Mouse (Mus musculus) limb, embryonic 13.5 days (tissue): ENCODE results near the gene Prmt1. TPM values are rescaled to one million over a fixed set of nuclear protein-coding genes. Genes with fewer than 3 reads are reported as not detected.

Source experiments
- ATAC-seq: fragments of 200-750 bp; cut with Nextera tagmentation; 2 replicates; pipeline ENCODE4 v1.8.0; 2017; ENCODE audit warnings: low read depth, moderate number of reproducible peaks, moderate TSS enrichment; ENCODE audit not compliant: low FRiP score
- H3K27ac ChIP-seq: fragments of 300-500 bp; sonication (generic); 2 replicates; pipeline ENCODE4 v1.5.1; 2015; ENCODE audit warnings: inconsistent platforms, mild to moderate bottlenecking, moderate library complexity
- H3K27me3 ChIP-seq: fragments of 300-500 bp; sonication (generic); 2 replicates; pipeline ENCODE4 v1.6.1; 2015; ENCODE audit warnings: mild to moderate bottlenecking, inconsistent platforms
- H3K36me3 ChIP-seq: fragments of 300-500 bp; sonication (generic); 2 replicates; pipeline ENCODE4 v1.6.1; 2015; ENCODE audit warnings: inconsistent platforms, mild to moderate bottlenecking, moderate library complexity
- H3K4me1 ChIP-seq: fragments of 300-500 bp; sonication (generic); 2 replicates; pipeline ENCODE4 v1.6.1; 2015; ENCODE audit warnings: inconsistent platforms
- H3K4me2 ChIP-seq: fragments of 300-500 bp; sonication (generic); replicated peaks from 2 replicates; pipeline ENCODE4 v1.6.1; 2015; ENCODE audit warnings: inconsistent platforms, mild to moderate bottlenecking, moderate library complexity
- H3K4me3 ChIP-seq: fragments of 300-500 bp; sonication (generic); 2 replicates; pipeline ENCODE4 v1.5.1; 2015; ENCODE audit warnings: moderate library complexity, mild to moderate bottlenecking, inconsistent platforms
- H3K9ac ChIP-seq: fragments of 300-500 bp; sonication (generic); 2 replicates; pipeline ENCODE4 v1.6.1; 2015; ENCODE audit warnings: mild to moderate bottlenecking, inconsistent platforms
- H3K9me3 ChIP-seq: fragments of 300-500 bp; sonication (generic); 2 replicates; pipeline ENCODE4 v1.6.1; 2016; ENCODE audit warnings: inconsistent platforms
- WGBS: fragments of 180-500 bp; shearing (Covaris S2); methylation state at CpG from one replicate; pipeline ENCODE4 v1.1.7; 2015; 5-methylcytosine and 5-hydroxymethylcytosine counted together
- polyA plus RNA-seq: library from polyadenylated mRNA; unstranded; fragments of >200 nt; fragmentation: Nextera tagmentation; extraction: Ambion mirVana; gene quantifications from 2 replicates; pipeline ENCODE4 v1.2.1, GENCODE M21; 2015

The Prmt1 gene
- polyA plus RNA-seq, 1 experiment from 2014 or later: 670 TPM

GRCm38 (mm10) chr7:45020225-45020624 is 33.9 kb upstream of the Prmt1 start:
- H3K9ac ChIP-seq: 0 out of 2 replicates have a peak overlapping the region, but pooled peaks have one; percentile 39
- no peaks in the 10 kb centered on the region for H3K36me3 ChIP-seq
- 0 out of 2 replicates have a peak, but pooled peaks cover 6% of the 10 kb centered on the region for H3K27me3 ChIP-seq
- no peak overlapping the region for H3K4me3 ChIP-seq
- no peak for ATAC-seq
- no peak overlapping the region for H3K27ac ChIP-seq
- peaks cover 19% of the 10 kb centered on the region for H3K4me1 ChIP-seq
- no peak overlapping the region for H3K4me2 ChIP-seq
- 61% methylated on average over 9 of the region's 9 CpGs for WGBS
- H3K9me3 ChIP-seq: no peaks in the 10 kb centered on the region

GRCm38 (mm10) chr7:45019031-45019571 is 32.7 kb upstream of the Prmt1 start:
- 0 out of 2 replicates have a peak overlapping the region, but pooled peaks have one; percentile 28 for H3K27ac ChIP-seq
- H3K9ac ChIP-seq: no peak overlapping the region
- 0 out of 2 replicates have a peak, but pooled peaks cover 6% of the 10 kb centered on the region for H3K27me3 ChIP-seq
- WGBS: 35% methylated on average over 8 of the region's 8 CpGs
- peak overlapping the region; percentile 93; the same call in 1 of the 2 replicates for H3K4me3 ChIP-seq
- peaks cover under 1% of the 10 kb centered on the region; the same call in 1 of the 2 replicates for H3K36me3 ChIP-seq
- H3K9me3 ChIP-seq: no peaks in the 10 kb centered on the region
- ATAC-seq: no peak
- peaks cover 30% of the 10 kb centered on the region for H3K4me1 ChIP-seq
- H3K4me2 ChIP-seq: peak overlapping the region; percentile 81

DNA sequence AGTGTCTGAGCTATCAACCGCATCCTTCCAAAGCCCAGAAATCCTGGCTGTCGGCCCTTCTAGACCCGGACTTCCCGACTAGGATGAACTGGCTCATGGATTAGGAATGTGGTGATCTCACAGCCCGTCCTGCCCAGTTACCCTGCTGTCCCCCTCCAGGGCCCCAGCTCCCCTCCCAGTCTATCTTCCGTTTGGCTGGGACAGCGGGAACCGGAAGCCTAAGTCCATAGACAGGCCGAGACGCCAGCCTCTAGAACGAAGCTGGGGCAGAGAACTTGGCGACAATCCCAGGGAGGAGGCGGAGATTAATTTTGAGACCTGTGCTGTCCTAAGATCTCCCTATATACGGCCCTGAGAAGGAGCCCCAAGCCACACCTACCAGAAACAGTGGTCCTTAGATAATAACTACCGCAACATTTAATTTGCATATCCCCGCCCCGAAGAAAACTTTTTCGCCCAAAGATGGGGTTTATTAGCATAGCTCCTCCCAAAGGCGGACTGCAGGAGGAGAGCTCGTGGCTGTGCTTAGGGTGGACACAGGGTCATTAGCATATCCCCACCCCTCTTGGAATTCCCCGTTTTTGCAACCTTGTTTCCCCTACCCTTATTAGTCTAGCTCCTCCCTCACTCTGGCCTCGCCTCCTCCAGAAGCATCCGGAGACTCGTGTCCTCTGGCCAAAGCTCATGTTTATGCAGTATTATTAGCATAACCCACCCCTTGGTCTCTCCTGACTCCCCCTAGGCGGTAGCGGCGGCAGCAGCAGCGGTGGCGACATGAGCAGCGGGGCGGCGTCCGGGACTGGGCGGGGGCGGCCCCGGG is 31.1 kb upstream of the Prmt1 start, which contains the start of gene Rras:
Gene Rras (plus strand): TSS at position 720 of the 820 bp plus-strand sequence.
- Histone ChIP-seq H3K9me3 (no peaks in the 10 kb centered on the region), H3K9ac (peak within 1 kb of the TSS; percentile 72), H3K27me3 (0 out of 2 replicates have a peak, but pooled peaks cover 6% of the 10 kb centered on the region), H3K4me1 (peaks cover 34% of the 10 kb centered on the region), H3K4me2 (peak within 1 kb of the TSS; percentile 81), H3K27ac (peak within 1 kb of the TSS; percentile 96), H3K36me3 (peaks cover 17% of the 10 kb centered on the region), H3K4me3 (peak within 1 kb of the TSS; percentile 93)
- peak; percentile 91 for ATAC-seq
- under 1% methylated on average over 36 of the region's 36 CpGs for WGBS

DNA sequence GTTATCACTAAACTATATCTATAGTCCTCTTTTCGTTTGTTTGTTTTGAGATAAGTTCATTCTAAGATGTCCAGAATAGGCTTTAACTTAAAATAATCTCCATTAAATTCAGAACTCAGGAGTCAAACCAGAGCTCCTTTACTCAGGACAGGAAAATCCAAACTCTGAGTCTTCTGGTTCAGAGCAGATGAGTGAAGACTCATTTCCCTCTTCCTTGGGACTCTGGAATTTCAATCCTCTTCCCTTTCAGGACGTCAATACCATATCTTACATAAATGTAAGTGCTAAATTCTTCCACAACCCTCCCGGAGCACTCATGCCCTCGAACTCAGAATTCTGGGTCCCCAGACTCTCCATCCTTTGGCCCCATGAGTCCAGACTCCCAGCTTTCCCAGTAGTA is 30.4 kb upstream of the Prmt1 start:
- 3% methylated on average over 4 of the region's 4 CpGs for WGBS
- peaks cover 24% of the 10 kb centered on the region for H3K36me3 ChIP-seq
- 0 out of 2 replicates have a peak, but pooled peaks cover 6% of the 10 kb centered on the region for H3K27me3 ChIP-seq
- H3K9ac ChIP-seq: peak overlapping the region; percentile 61
- peak overlapping the region; percentile 81 for H3K4me2 ChIP-seq
- peaks cover 34% of the 10 kb centered on the region for H3K4me1 ChIP-seq
- H3K4me3 ChIP-seq: peak overlapping the region; percentile 93
- no peaks in the 10 kb centered on the region for H3K9me3 ChIP-seq
- ATAC-seq: no peak
- H3K27ac ChIP-seq: peak overlapping the region; percentile 96

- Histone ChIP-seq H3K27ac (peak within 1 kb of the TSS; percentile 96), H3K27me3 (0 out of 2 replicates have a peak, but pooled peaks cover 5% of the 10 kb centered on the region), H3K4me3 (peak within 1 kb of the TSS; percentile 93), H3K36me3 (peaks cover 31% of the 10 kb centered on the region), H3K9me3 (no peaks in the 10 kb centered on the region), H3K9ac (peak within 1 kb of the TSS; percentile 98), H3K4me2 (peak within 1 kb of the TSS; percentile 81), H3K4me1 (peaks cover 34% of the 10 kb centered on the region)
- ATAC-seq: peak; percentile 89
- under 1% methylated on average over 62 of the region's 69 CpGs for WGBS
These were observed 29.7 kb upstream of the Prmt1 start, which contains the start of gene Scaf1 for GRCm38 (mm10) chr7:45015957-45016612. Gene Scaf1, minus strand, starts transcription at chr7:45016363.

DNA sequence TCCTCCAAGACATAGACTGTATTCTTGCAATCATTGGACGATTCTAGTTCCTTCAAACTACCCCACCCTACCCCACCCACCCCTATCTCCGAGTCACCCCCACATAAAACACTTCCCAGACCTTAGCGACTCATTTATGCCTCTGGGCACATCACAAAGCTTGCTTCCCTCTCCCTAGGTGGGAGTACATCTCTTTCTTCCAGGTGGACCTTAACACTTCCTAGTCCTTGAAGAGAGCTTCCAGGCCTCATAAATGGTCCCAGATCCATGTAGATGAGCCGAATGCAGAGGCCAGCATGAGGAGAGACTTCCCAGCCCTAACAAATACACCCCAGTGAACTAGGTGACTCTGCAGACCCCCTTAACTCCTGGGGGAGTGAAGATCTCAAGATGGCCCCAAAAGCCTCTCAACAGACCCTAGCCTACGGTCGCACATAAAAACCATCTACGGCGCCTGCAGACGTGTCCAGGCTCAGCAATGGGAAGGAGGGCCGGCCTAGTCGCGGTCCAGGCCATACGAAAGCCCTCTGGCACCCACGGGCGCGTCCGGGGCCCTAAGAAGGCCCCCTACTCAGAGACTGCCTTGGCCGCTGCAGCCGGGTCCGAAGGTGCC is 29.1 kb upstream of the Prmt1 start:
- Histone ChIP-seq H3K27ac (peak overlapping the region; percentile 79), H3K27me3 (0 out of 2 replicates have a peak, but pooled peaks cover 2% of the 10 kb centered on the region), H3K4me3 (peak overlapping the region; percentile 93), H3K4me2 (peak overlapping the region; percentile 81), H3K36me3 (peaks cover 36% of the 10 kb centered on the region), H3K4me1 (peaks cover 34% of the 10 kb centered on the region), H3K9me3 (no peaks in the 10 kb centered on the region), H3K9ac (peak overlapping the region; percentile 98)
- WGBS: under 1% methylated on average over 20 of the region's 20 CpGs
- no peak for ATAC-seq

- 98% methylated on average over 3 of the region's 3 CpGs for WGBS
- Histone ChIP-seq H3K27ac (no peak overlapping the region), H3K27me3 (no peaks in the 10 kb centered on the region), H3K9me3 (no peaks in the 10 kb centered on the region), H3K4me2 (peak overlapping the region; percentile 81; the same call in 1 of the 2 replicates), H3K36me3 (peaks cover 49% of the 10 kb centered on the region), H3K4me3 (no peak overlapping the region), H3K4me1 (peaks cover 29% of the 10 kb centered on the region), H3K9ac (no peak overlapping the region)
- no peak for ATAC-seq
These were observed 27.7 kb upstream of the Prmt1 start for GRCm38 (mm10) chr7:45014096-45014451.

DNA sequence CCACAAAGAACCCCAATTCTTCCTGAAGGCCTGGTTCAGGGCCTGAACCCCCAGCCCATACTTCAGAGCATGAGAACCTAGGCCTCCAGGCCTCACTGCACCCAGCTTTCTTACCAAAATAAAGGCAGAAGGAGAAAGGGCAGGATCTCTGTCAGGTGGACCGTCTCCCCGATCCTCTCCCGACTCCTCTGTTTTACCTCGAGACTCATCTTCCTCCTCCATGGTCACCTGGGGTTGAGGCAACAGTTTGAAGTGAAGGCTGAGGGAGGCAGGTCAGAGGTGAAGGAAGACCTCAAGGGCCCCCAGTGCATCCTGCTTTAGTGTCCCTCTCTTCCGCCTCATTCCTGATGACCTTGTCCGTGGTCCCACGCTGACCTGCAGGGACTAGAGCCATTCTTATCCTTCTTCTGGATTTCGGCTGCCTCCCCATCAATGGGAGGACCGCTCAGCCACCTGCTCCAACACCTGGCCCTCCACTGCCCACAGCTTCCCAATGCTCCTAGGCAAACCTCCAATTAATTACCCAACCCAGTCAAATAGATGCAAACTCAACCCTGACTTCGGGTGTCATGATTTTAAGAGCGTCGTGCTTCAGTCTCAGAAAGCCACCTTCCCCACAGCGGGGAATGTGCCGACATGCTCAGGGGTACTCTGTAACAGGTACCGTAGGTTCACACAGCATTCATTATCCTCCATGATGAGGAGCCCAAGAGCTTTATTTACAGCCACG is 27.2 kb upstream of the Prmt1 start:
- ATAC-seq: no peak
- no peak overlapping the region for H3K9ac ChIP-seq
- H3K4me3 ChIP-seq: no peak overlapping the region
- H3K27me3 ChIP-seq: no peaks in the 10 kb centered on the region
- H3K27ac ChIP-seq: no peak overlapping the region
- WGBS: 96% methylated on average over 16 of the region's 16 CpGs
- H3K9me3 ChIP-seq: no peaks in the 10 kb centered on the region
- peaks cover 55% of the 10 kb centered on the region for H3K36me3 ChIP-seq
- peaks cover 24% of the 10 kb centered on the region for H3K4me1 ChIP-seq
- H3K4me2 ChIP-seq: no peak overlapping the region

- Histone ChIP-seq H3K4me3 (no peak overlapping the region), H3K27ac (no peak overlapping the region), H3K4me1 (peaks cover 19% of the 10 kb centered on the region), H3K4me2 (no peak overlapping the region), H3K27me3 (no peaks in the 10 kb centered on the region), H3K9ac (no peak overlapping the region), H3K9me3 (no peaks in the 10 kb centered on the region), H3K36me3 (peaks cover 62% of the 10 kb centered on the region)
- no peak for ATAC-seq
- 83% methylated on average over 4 of the region's 4 CpGs for WGBS
These were observed 26.5 kb upstream of the Prmt1 start for GRCm38 (mm10) chr7:45012824-45013223.

- H3K9ac ChIP-seq: no peak overlapping the region
- no peak for ATAC-seq
- 97% methylated on average over 6 of the region's 6 CpGs for whole genome bisulfite sequencing
- H3K36me3 ChIP-seq: peaks cover 70% of the 10 kb centered on the region
- no peaks in the 10 kb centered on the region for H3K9me3 ChIP-seq
- no peak overlapping the region for H3K4me3 ChIP-seq
- H3K4me1 ChIP-seq: peaks cover 19% of the 10 kb centered on the region
- no peak overlapping the region for H3K4me2 ChIP-seq
- H3K27me3 ChIP-seq: no peaks in the 10 kb centered on the region
- H3K27ac ChIP-seq: no peak overlapping the region
These were observed 25.6 kb upstream of the Prmt1 start for GRCm38 (mm10) chr7:45012011-45012410.

DNA sequence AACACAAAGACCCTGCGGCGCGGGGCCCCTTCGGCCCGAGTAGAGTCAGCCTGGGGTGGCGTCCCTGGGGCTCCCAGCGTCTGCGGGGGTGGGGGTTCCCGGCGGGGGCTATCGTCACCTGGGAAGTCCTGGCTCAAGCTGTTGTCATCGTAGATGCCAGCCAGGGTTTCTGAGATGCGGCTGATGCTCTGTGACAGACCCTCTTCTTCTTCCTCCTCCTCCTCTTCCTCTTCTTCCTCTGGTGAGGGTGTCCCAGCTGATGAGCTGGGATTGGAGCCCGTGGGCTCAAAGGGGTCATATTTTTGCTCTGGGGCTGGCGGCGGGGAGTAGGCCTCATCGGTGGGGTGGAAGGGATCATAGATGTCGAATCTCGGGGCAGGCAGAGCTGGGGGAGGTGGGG is 22.0 kb upstream of the Prmt1 start:
- Histone ChIP-seq H3K4me2 (no peak overlapping the region), H3K9me3 (no peaks in the 10 kb centered on the region), H3K27ac (no peak overlapping the region), H3K27me3 (no peaks in the 10 kb centered on the region), H3K4me3 (no peak overlapping the region), H3K4me1 (0 out of 2 replicates have a peak, but pooled peaks cover 4% of the 10 kb centered on the region), H3K9ac (no peak overlapping the region), H3K36me3 (peaks cover 98% of the 10 kb centered on the region)
- WGBS: 94% methylated on average over 19 of the region's 19 CpGs
- ATAC-seq: no peak
